Comparison of ENCODE assay signal across 26 mouse cellular contexts in genomic region chr2:164600179-164600578, GRCm38 (mm10). TPM values are rescaled to one million over a fixed set of nuclear protein-coding genes. Genes with fewer than 3 reads are reported as not detected.
DNase-seq lines count a peak whose midpoint lies in the region; ATAC-seq and TF ChIP-seq lines count a peak whose summit lies in the region.
"Had no signal": no experiment of that assay in that cellular context is flagged by ENCODE, and none has a peak within 500 bp of the region (broad histone marks: within the 10 kb centered on the region; RNA-seq: fewer than 3 reads in every experiment).

No protein-coding gene starts in this region.

- no peak overlapping the region for H3K4me3 ChIP-seq in intestine, postnatal 0 days (ENCODE audit: low read depth, low read length)
- H3K4me3 ChIP-seq in intestine, embryonic 15.5 days (replicated peaks) = no peak overlapping the region
- no peak overlapping the region for H3K4me3 ChIP-seq in lung, adult 2 months (replicated peaks; ENCODE audit: extremely low read depth, low read depth, low read length)
- H3K4me3 ChIP-seq in ES-Bruce4 (ENCODE audit: low read depth, low read length) = no peak overlapping the region
- H3K4me3 ChIP-seq: embryonic facial prominence, embryonic 15.5 days; forebrain, embryonic 10.5 days; limb, embryonic 10.5 days had no signal

- no peaks in the 10 kb centered on the region for H3K27me3 ChIP-seq in intestine, postnatal 0 days (replicated peaks; ENCODE audit: control insufficient read depth, insufficient read depth, low read length)
- no peaks in the 10 kb centered on the region for H3K27me3 ChIP-seq in intestine, embryonic 15.5 days (replicated peaks)
- no peaks in the 10 kb centered on the region for H3K27me3 ChIP-seq in ES-Bruce4 (ENCODE audit: control insufficient read depth, insufficient read depth, low read length, poor library complexity, severe bottlenecking)
- H3K27me3 ChIP-seq: embryonic facial prominence, embryonic 15.5 days had no signal

- H3K9ac ChIP-seq in intestine, postnatal 0 days (ENCODE audit: low read depth, low read length) = no peak overlapping the region
- H3K9ac ChIP-seq in intestine, embryonic 15.5 days = no peak overlapping the region
- no peak overlapping the region for H3K9ac ChIP-seq in ES-Bruce4 (ENCODE audit: low read depth, poor library complexity, severe bottlenecking)
- H3K9ac ChIP-seq: embryonic facial prominence, embryonic 15.5 days; hindbrain, embryonic 14.5 days had no signal

- WGBS in intestine, postnatal 0 days = 65% methylated on average over 3 of the region's 3 CpGs
- 69% methylated on average over 3 of the region's 3 CpGs for WGBS in intestine, embryonic 15.5 days
- WGBS in lung, adult 2 months = 72% methylated on average over 3 of the region's 3 CpGs

- H3K4me1 ChIP-seq in intestine, postnatal 0 days (replicated peaks; ENCODE audit: control insufficient read depth, insufficient read depth, low read length) = no peaks in the 10 kb centered on the region
- H3K4me1 ChIP-seq in intestine, embryonic 15.5 days (replicated peaks) = no peaks in the 10 kb centered on the region
- no peaks in the 10 kb centered on the region for H3K4me1 ChIP-seq in lung, adult 2 months (ENCODE audit: control insufficient read depth, insufficient read depth, low read length)
- no peaks in the 10 kb centered on the region for H3K4me1 ChIP-seq in ES-Bruce4 (ENCODE audit: control insufficient read depth, insufficient read depth, low read length)
- H3K4me1 ChIP-seq: embryonic facial prominence, embryonic 15.5 days; forebrain, embryonic 10.5 days; limb, embryonic 10.5 days had no signal

- TF ChIP-seq EP300 in ES-Bruce4 (IDR thresholded peaks at IDR 0.05; ENCODE audit: insufficient read depth, low read depth, low read length) = no peak

- no peaks in the 10 kb centered on the region for H3K9me3 ChIP-seq in intestine, postnatal 0 days (ENCODE audit: control insufficient read depth)
- no peaks in the 10 kb centered on the region for H3K9me3 ChIP-seq in intestine, embryonic 15.5 days
- no peaks in the 10 kb centered on the region; the same call in 1 of the 2 replicates for H3K9me3 ChIP-seq in ES-Bruce4 (replicated peaks; ENCODE audit: control insufficient read depth, insufficient read depth, low read length, poor library complexity, severe bottlenecking)
- H3K9me3 ChIP-seq: embryonic facial prominence, embryonic 15.5 days; limb, embryonic 10.5 days had no signal

- TF ChIP-seq POLR2A in lung, adult 2 months (IDR thresholded peaks at IDR 0.05; ENCODE audit: borderline replicate concordance, extremely low read depth, low read depth, low read length) = no peak
- no peak for TF ChIP-seq POLR2A in ES-Bruce4 (IDR thresholded peaks at IDR 0.05; ENCODE audit: insufficient read depth, low read length)
- no peak for TF ChIP-seq POLR2A in brain, embryonic 14.5 days (IDR thresholded peaks at IDR 0.05; ENCODE audit: borderline replicate concordance, extremely low read depth, insufficient read depth, insufficient read length, poor library complexity, severe bottlenecking)

- intact Hi-C loops in heart, postnatal 25 days (cut with DNase I) = no loop called here

- H3K36me3 ChIP-seq in intestine, postnatal 0 days (ENCODE audit: control insufficient read depth, insufficient read depth) = no peaks in the 10 kb centered on the region
- H3K36me3 ChIP-seq in intestine, embryonic 15.5 days = no peaks in the 10 kb centered on the region
- H3K36me3 ChIP-seq in ES-Bruce4 (ENCODE audit: control insufficient read depth, insufficient read depth, low read length, poor library complexity, severe bottlenecking) = no peaks in the 10 kb centered on the region
- H3K36me3 ChIP-seq: embryonic facial prominence, embryonic 15.5 days; forebrain, embryonic 10.5 days; limb, embryonic 10.5 days had no signal

- no peak overlapping the region for H3K4me2 ChIP-seq in intestine, postnatal 0 days (replicated peaks; ENCODE audit: low read depth)
- H3K4me2 ChIP-seq in intestine, embryonic 15.5 days (replicated peaks) = no peak overlapping the region
- H3K4me2 ChIP-seq: embryonic facial prominence, embryonic 15.5 days; hindbrain, embryonic 14.5 days had no signal

- no peak overlapping the region for H3K27ac ChIP-seq in intestine, postnatal 0 days (ENCODE audit: low read depth, low read length)
- no peak overlapping the region for H3K27ac ChIP-seq in intestine, embryonic 15.5 days
- H3K27ac ChIP-seq in ES-Bruce4 (ENCODE audit: insufficient read depth, low read length) = no peak overlapping the region
- H3K27ac ChIP-seq: embryonic facial prominence, embryonic 15.5 days; forebrain, embryonic 10.5 days; hindbrain, embryonic 14.5 days; limb, embryonic 10.5 days had no signal

- ATAC-seq in intestine, postnatal 0 days = no peak
- no peak for ATAC-seq in intestine, embryonic 15.5 days
- ATAC-seq: activated CD4-positive, CD25-positive, alpha-beta regulatory T cell, adult 4 months; midbrain, embryonic 16.5 days had no signal

- DNase-seq in lung, adult 2 months = no peak
- no peak for DNase-seq in lung, adult 18-20 months
- DNase-seq in brain, embryonic 14.5 days (ENCODE audit: low read depth) = no peak
- no peak for DNase-seq in heart, postnatal 25 days (ENCODE audit: low spot score)
- DNase-seq in adrenal gland, postnatal 4 days (ENCODE audit: low spot score in 2 of 2) = no peak
- DNase-seq: adrenal gland, postnatal 25 days; cerebellum, postnatal 10 days; embryo, embryonic 11 days; gastrocnemius, postnatal 25 days; heart, postnatal 10 days; kidney, adult 9 months; layer of hippocampus, postnatal 36 days had no signal

- peak; percentile 34; the same call in 1 of the 2 replicates for TF ChIP-seq CTCF in intestine, postnatal 0 days (IDR thresholded peaks at IDR 0.05; ENCODE audit: low read depth)
- TF ChIP-seq CTCF in lung, adult 2 months (IDR thresholded peaks at IDR 0.05; ENCODE audit: insufficient read depth, low read length) = 0 out of 2 replicates have a peak, but pooled peaks have one; percentile 8
- TF ChIP-seq CTCF in ES-Bruce4 (IDR thresholded peaks at IDR 0.05; ENCODE audit: low read depth, low read length) = peak; percentile 65
- peak; percentile 13; the same call in 1 of the 2 replicates for TF ChIP-seq CTCF in brain, embryonic 14.5 days (IDR thresholded peaks at IDR 0.05; ENCODE audit: borderline replicate concordance, extremely low read depth, insufficient read depth, insufficient read length)

RNA-seq across cellular contexts. Expression of gene Eppin, which starts 6.8 kb away (rescaled TPM):
- polyA plus RNA-seq in intestine, postnatal 0 days (2015; fragmentation: Nextera tagmentation; extraction: Ambion mirVana) = not detected in 2 replicates
- polyA plus RNA-seq in intestine, embryonic 15.5 days (2015; fragmentation: Nextera tagmentation; extraction: Ambion mirVana) = not detected in 2 replicates
- polyA plus RNA-seq in lung, adult 2 months (2012; rRNA removed) = 0.27 and 0.65 TPM in 2 replicates
- not detected in 2 replicates for polyA plus RNA-seq in ES-Bruce4 (2011; ENCODE audit: insufficient read depth, insufficient read length, low read depth, missing spikeins)
- not detected in 2 replicates for polyA plus RNA-seq in brain, embryonic 14.5 days (2012; rRNA removed)
- total RNA-seq in heart, postnatal 25 days (2021) = not detected
- total RNA-seq in adrenal gland, postnatal 4 days (2021) = not detected
- total RNA-seq: adrenal gland, postnatal 25 days; gastrocnemius, postnatal 25 days; heart, postnatal 10 days; layer of hippocampus, postnatal 36 days; megakaryocyte, adult 5-6 weeks had no signal
- polyA plus RNA-seq: activated CD4-positive, CD25-positive, alpha-beta regulatory T cell, adult 4 months; embryonic facial prominence, embryonic 15.5 days; forebrain, embryonic 10.5 days; hindbrain, embryonic 14.5 days; large intestine, adult 2 months; limb, embryonic 10.5 days; liver, embryonic 16.5 days; midbrain, embryonic 16.5 days; neural tube, embryonic 11.5 days; stomach, embryonic 14.5 days had no signal

RNA-seq across cellular contexts. Expression of gene Wfdc6b, which starts 13.1 kb away (rescaled TPM):
- polyA plus RNA-seq in intestine, postnatal 0 days (2015; fragmentation: Nextera tagmentation; extraction: Ambion mirVana) = not detected in 2 replicates
- not detected in 2 replicates for polyA plus RNA-seq in intestine, embryonic 15.5 days (2015; fragmentation: Nextera tagmentation; extraction: Ambion mirVana)
- polyA plus RNA-seq in lung, adult 2 months (2012; rRNA removed) = 1.3 and 1.9 TPM in 2 replicates
- polyA plus RNA-seq in ES-Bruce4 (2011; ENCODE audit: insufficient read depth, insufficient read length, low read depth, missing spikeins) = not detected in 2 replicates
- not detected in 2 replicates for polyA plus RNA-seq in brain, embryonic 14.5 days (2012; rRNA removed)
- not detected for total RNA-seq in heart, postnatal 25 days (2021)
- total RNA-seq in adrenal gland, postnatal 4 days (2021) = not detected
- total RNA-seq: adrenal gland, postnatal 25 days; gastrocnemius, postnatal 25 days; heart, postnatal 10 days; layer of hippocampus, postnatal 36 days; megakaryocyte, adult 5-6 weeks had no signal
- polyA plus RNA-seq: activated CD4-positive, CD25-positive, alpha-beta regulatory T cell, adult 4 months; embryonic facial prominence, embryonic 15.5 days; forebrain, embryonic 10.5 days; hindbrain, embryonic 14.5 days; large intestine, adult 2 months; limb, embryonic 10.5 days; liver, embryonic 16.5 days; midbrain, embryonic 16.5 days; neural tube, embryonic 11.5 days; stomach, embryonic 14.5 days had no signal

RNA-seq across cellular contexts. Expression of gene Wfdc8, which starts 13.2 kb away (rescaled TPM):
- not detected in 2 replicates for polyA plus RNA-seq in intestine, postnatal 0 days (2015; fragmentation: Nextera tagmentation; extraction: Ambion mirVana)
- polyA plus RNA-seq in intestine, embryonic 15.5 days (2015; fragmentation: Nextera tagmentation; extraction: Ambion mirVana) = not detected in 2 replicates
- 5.3 and 8.5 TPM in 2 replicates for polyA plus RNA-seq in lung, adult 2 months (2012; rRNA removed)
- polyA plus RNA-seq in ES-Bruce4 (2011; ENCODE audit: insufficient read depth, insufficient read length, low read depth, missing spikeins) = not detected in 2 replicates
- polyA plus RNA-seq in brain, embryonic 14.5 days (2012; rRNA removed) = not detected in 2 replicates
- not detected for total RNA-seq in heart, postnatal 25 days (2021)
- under 1 TPM; 0.20 to 0.39 TPM for total RNA-seq in adrenal gland, postnatal 4 days (2021)
- total RNA-seq: adrenal gland, postnatal 25 days; gastrocnemius, postnatal 25 days; heart, postnatal 10 days; layer of hippocampus, postnatal 36 days; megakaryocyte, adult 5-6 weeks had no signal
- polyA plus RNA-seq: activated CD4-positive, CD25-positive, alpha-beta regulatory T cell, adult 4 months; embryonic facial prominence, embryonic 15.5 days; forebrain, embryonic 10.5 days; hindbrain, embryonic 14.5 days; large intestine, adult 2 months; limb, embryonic 10.5 days; liver, embryonic 16.5 days; midbrain, embryonic 16.5 days; neural tube, embryonic 11.5 days; stomach, embryonic 14.5 days had no signal

RNA-seq across cellular contexts. Expression of gene Wfdc6a, which starts 14.9 kb away (rescaled TPM):
- 0.14 TPM in 1 of 2 replicates, not detected in the other for polyA plus RNA-seq in intestine, postnatal 0 days (2015; fragmentation: Nextera tagmentation; extraction: Ambion mirVana)
- 0.85 and 1.7 TPM in 2 replicates for polyA plus RNA-seq in intestine, embryonic 15.5 days (2015; fragmentation: Nextera tagmentation; extraction: Ambion mirVana)
- polyA plus RNA-seq in lung, adult 2 months (2012; rRNA removed) = 2.3 and 2.4 TPM in 2 replicates
- not detected in 2 replicates for polyA plus RNA-seq in ES-Bruce4 (2011; ENCODE audit: insufficient read depth, insufficient read length, low read depth, missing spikeins)
- polyA plus RNA-seq in brain, embryonic 14.5 days (2012; rRNA removed) = not detected in 2 replicates
- under 1 TPM in 1 of 2 experiments, not detected in 1; 0.34 TPM for total RNA-seq in heart, postnatal 25 days (2021)
- 1 to 10 TPM in 1 of 2 experiments, under 1 TPM in 1; 0.48 to 1.2 TPM for total RNA-seq in adrenal gland, postnatal 4 days (2021)
- total RNA-seq: gastrocnemius, postnatal 25 days; heart, postnatal 10 days; layer of hippocampus, postnatal 36 days; megakaryocyte, adult 5-6 weeks had no signal
- polyA plus RNA-seq: activated CD4-positive, CD25-positive, alpha-beta regulatory T cell, adult 4 months; forebrain, embryonic 10.5 days; large intestine, adult 2 months; limb, embryonic 10.5 days; midbrain, embryonic 16.5 days; neural tube, embryonic 11.5 days had no signal

RNA-seq across cellular contexts. Expression of gene Spint3, which starts 26.9 kb away (rescaled TPM):
- not detected in 2 replicates for polyA plus RNA-seq in intestine, postnatal 0 days (2015; fragmentation: Nextera tagmentation; extraction: Ambion mirVana)
- polyA plus RNA-seq in intestine, embryonic 15.5 days (2015; fragmentation: Nextera tagmentation; extraction: Ambion mirVana) = not detected in 2 replicates
- not detected in 2 replicates for polyA plus RNA-seq in lung, adult 2 months (2012; rRNA removed)
- polyA plus RNA-seq in ES-Bruce4 (2011; ENCODE audit: insufficient read depth, insufficient read length, low read depth, missing spikeins) = not detected in 2 replicates
- polyA plus RNA-seq in brain, embryonic 14.5 days (2012; rRNA removed) = not detected in 2 replicates
- total RNA-seq in heart, postnatal 25 days (2021) = not detected
- total RNA-seq in adrenal gland, postnatal 4 days (2021) = not detected
- total RNA-seq: adrenal gland, postnatal 25 days; gastrocnemius, postnatal 25 days; heart, postnatal 10 days; layer of hippocampus, postnatal 36 days; megakaryocyte, adult 5-6 weeks had no signal
- polyA plus RNA-seq: activated CD4-positive, CD25-positive, alpha-beta regulatory T cell, adult 4 months; embryonic facial prominence, embryonic 15.5 days; forebrain, embryonic 10.5 days; hindbrain, embryonic 14.5 days; large intestine, adult 2 months; limb, embryonic 10.5 days; liver, embryonic 16.5 days; midbrain, embryonic 16.5 days; neural tube, embryonic 11.5 days; stomach, embryonic 14.5 days had no signal

Comparison
In these comparisons a context has a peak if more than half of its experiments do, and no peak if none do; other contexts are left out.
1. CTCF ChIP-seq: peak in every context shown above with its lines; median percentile 65 in ES-Bruce4; 34 in intestine, postnatal 0 days; 13 in brain, embryonic 14.5 days; 8 in lung, adult 2 months.